Mouse (Mus musculus) ovary, postnatal 14 days (tissue): Measurements from ENCODE around the gene Gm43302.
"Not testable (repeated sequence)": the region's sequence is repeated elsewhere in the genome, so short reads cannot be mapped to it uniquely, and the experiment has no call there.

Experiments
- DNase-seq: peaks from one replicate; pipeline ENCODE4 v3.0.0; 2022; ENCODE audit warnings: low spot score

Gene Gm43302

GRCm38 (mm10) chr5:105293226-105294165 lies at the start of gene Gm43302, which contains the start of gene Gbp6:
Gene Gm43302 (minus strand): TSS chr5:105293695.
Gene Gbp6 (minus strand): TSS chr5:105293698.
- peak; percentile 27 for DNase-seq

GRCm38 (mm10) chr5:105341281-105341680 lies 47.8 kb upstream of the Gm43302 start:
- no peak for DNase-seq

- DNase-seq = no peak
These were observed 29.0 kb upstream of the Gm43302 start for GRCm38 (mm10) chr5:105322543-105322942.

GRCm38 (mm10) chr5:105310941-105311340 lies 17.4 kb upstream of the Gm43302 start:
- DNase-seq = no peak

GRCm38 (mm10) chr5:105309148-105309547 lies 15.7 kb upstream of the Gm43302 start:
- DNase-seq = not testable (repeated sequence)

- not testable (repeated sequence) for DNase-seq
These were observed 13.5 kb upstream of the Gm43302 start for GRCm38 (mm10) chr5:105306946-105307345.

GRCm38 (mm10) chr5:105306159-105306581 lies 12.7 kb upstream of the Gm43302 start:
- no peak for DNase-seq

- DNase-seq = not testable (repeated sequence)
These were observed 12.2 kb upstream of the Gm43302 start for GRCm38 (mm10) chr5:105305671-105306070.

GRCm38 (mm10) chr5:105301963-105302362 lies 8.5 kb upstream of the Gm43302 start:
- no peak for DNase-seq

GRCm38 (mm10) chr5:105301531-105301930 lies 8.0 kb upstream of the Gm43302 start:
- DNase-seq = no peak

- DNase-seq = no peak
These were observed 2.3 kb upstream of the Gm43302 start for GRCm38 (mm10) chr5:105295746-105296145.

GRCm38 (mm10) chr5:105292492-105292891 lies 1.0 kb downstream of the Gm43302 start:
- no peak for DNase-seq

- DNase-seq = not testable (repeated sequence)
These were observed 2.6 kb downstream of the Gm43302 start for GRCm38 (mm10) chr5:105290921-105291320.

- not testable (repeated sequence) for DNase-seq
These were observed 32.8 kb downstream of the Gm43302 start for GRCm38 (mm10) chr5:105260673-105261072.

GRCm38 (mm10) chr5:105252491-105252890 lies 41.0 kb downstream of the Gm43302 start:
- no peak for DNase-seq

- DNase-seq = not testable (repeated sequence)
These were observed 48.8 kb downstream of the Gm43302 start for GRCm38 (mm10) chr5:105244741-105245140.

- DNase-seq = not testable (repeated sequence)
These were observed 52.5 kb downstream of the Gm43302 start for GRCm38 (mm10) chr5:105240982-105241381.

GRCm38 (mm10) chr5:105239483-105240047 lies 53.9 kb downstream of the Gm43302 start, which contains the start of gene Gbp10:
Gene Gbp10 (minus strand): TSS chr5:105239533.
- peak; percentile 10 for DNase-seq

GRCm38 (mm10) chr5:105238402-105238801 lies 55.1 kb downstream of the Gm43302 start:
- DNase-seq = not testable (repeated sequence)

- not testable (repeated sequence) for DNase-seq
These were observed 57.5 kb downstream of the Gm43302 start for GRCm38 (mm10) chr5:105236040-105236439.

GRCm38 (mm10) chr5:105208957-105209356 lies 84.5 kb downstream of the Gm43302 start:
- DNase-seq = not testable (repeated sequence)

- DNase-seq = not testable (repeated sequence)
These were observed 92.6 kb downstream of the Gm43302 start for GRCm38 (mm10) chr5:105200791-105201355.
